Mouse (Mus musculus) activated CD4-positive, CD25-positive, alpha-beta regulatory T cell, adult 9 weeks (primary cell): ENCODE data around the gene Dhx32. TPM values are rescaled to one million over a fixed set of nuclear protein-coding genes. Genes with fewer than 3 reads are reported as not detected.

Experiments
- polyA plus RNA-seq: library from polyadenylated mRNA; unstranded; fragments of 100-300 nt; shearing (Covaris generic); gene quantifications from one replicate; pipeline ENCODE4 v1.2.1, GENCODE M21; 2017

Dhx32 gene
- polyA plus RNA-seq: 16.8 TPM

GRCm38 (mm10) chr7:133782717-133783435 is at the start of gene Dhx32:
TSS of gene Dhx32 (minus strand) at chr7:133782726.

GRCm38 (mm10) chr7:133776626-133776996 is 5.9 kb downstream of the Dhx32 start, which contains the start of gene Fank1:
TSS of gene Fank1 (plus strand) at chr7:133776861.

GRCm38 (mm10) chr7:133679961-133680360 is 102.6 kb downstream of the Dhx32 start, which contains the start of gene Mmp21:
TSS of gene Mmp21 (minus strand) at chr7:133680061.

Other genes starting within 250 kb of the Dhx32 start
- not detected for gene Tex36, start 180.6 kb downstream of the Dhx32 start, polyA plus RNA-seq
- gene Edrf1, start 145.2 kb downstream of the Dhx32 start, polyA plus RNA-seq: 37.7 TPM
- gene Mmp21, start 102.7 kb downstream of the Dhx32 start, polyA plus RNA-seq: not detected
- gene Bccip, start 73.4 kb downstream of the Dhx32 start, polyA plus RNA-seq: 157 TPM
- gene Uros, start 72.7 kb downstream of the Dhx32 start, polyA plus RNA-seq: 46.3 TPM
- gene Fank1, start 5.9 kb downstream of the Dhx32 start, polyA plus RNA-seq: not detected